Mouse (Mus musculus) kidney, embryonic 14.5 days (tissue): ENCODE measurements around the gene 4930426L09Rik. TPM values are rescaled to one million over a fixed set of nuclear protein-coding genes. Genes with fewer than 3 reads are reported as not detected.

Source experiments
- ATAC-seq: fragments of 200-750 bp; cut with Nextera tagmentation; 2 replicates; pipeline ENCODE4 v1.8.0; 2017; ENCODE audit warnings: moderate number of reproducible peaks, mild to moderate bottlenecking, moderate TSS enrichment, moderate library complexity; ENCODE audit not compliant: low FRiP score, low TSS enrichment
- H3K27ac ChIP-seq: fragments of 300-500 bp; sonication (generic); 2 replicates; pipeline ENCODE4 v1.5.1; 2014; ENCODE audit warnings: low read depth, mild to moderate bottlenecking, low read length, moderate library complexity, mixed read lengths
- H3K27me3 ChIP-seq: fragments of 300-500 bp; sonication (generic); 2 replicates; pipeline ENCODE4 v1.6.1; 2014; ENCODE audit warnings: mild to moderate bottlenecking, low read length; ENCODE audit not compliant: control insufficient read depth, insufficient read depth
- H3K36me3 ChIP-seq: fragments of 300-500 bp; sonication (generic); 2 replicates; pipeline ENCODE4 v1.6.1; 2014; ENCODE audit warnings: low read length, mixed read lengths; ENCODE audit not compliant: control insufficient read depth, insufficient read depth
- H3K4me1 ChIP-seq: fragments of 300-500 bp; sonication (generic); 2 replicates; pipeline ENCODE4 v1.6.1; 2014; ENCODE audit warnings: low read length, mixed read lengths; ENCODE audit not compliant: control insufficient read depth, insufficient read depth
- H3K4me2 ChIP-seq: fragments of 300-500 bp; sonication (generic); replicated peaks from 2 replicates; pipeline ENCODE4 v1.6.1; 2014; ENCODE audit warnings: low read depth, mild to moderate bottlenecking, low read length
- H3K4me3 ChIP-seq: fragments of 300-500 bp; sonication (generic); 2 replicates; pipeline ENCODE4 v1.5.1; 2014; ENCODE audit warnings: mild to moderate bottlenecking, low read length
- H3K9ac ChIP-seq: fragments of 300-500 bp; sonication (generic); 2 replicates; pipeline ENCODE4 v1.6.1; 2014; ENCODE audit warnings: low read depth, mild to moderate bottlenecking, low read length, moderate library complexity
- H3K9me3 ChIP-seq: fragments of 300-500 bp; sonication (generic); 2 replicates; pipeline ENCODE4 v1.6.1; 2016; ENCODE audit warnings: low read length; ENCODE audit not compliant: control insufficient read depth
- WGBS: fragments of 180-500 bp; shearing (Covaris S2); extraction: QIAGEN DNeasy Blood & Tissue Kit; methylation state at CpG from one replicate; pipeline ENCODE4 v1.1.7; 2014; 5-methylcytosine and 5-hydroxymethylcytosine counted together
- polyA plus RNA-seq: library from polyadenylated mRNA; unstranded; fragments of >200 nt; fragmentation: Nextera tagmentation; extraction: Ambion mirVana; gene quantifications from 2 replicates; pipeline ENCODE4 v1.2.1, GENCODE M21; 2014

Gene 4930426L09Rik
- polyA plus RNA-seq, 1 experiment from 2014 or later = 0.47 TPM

DNA sequence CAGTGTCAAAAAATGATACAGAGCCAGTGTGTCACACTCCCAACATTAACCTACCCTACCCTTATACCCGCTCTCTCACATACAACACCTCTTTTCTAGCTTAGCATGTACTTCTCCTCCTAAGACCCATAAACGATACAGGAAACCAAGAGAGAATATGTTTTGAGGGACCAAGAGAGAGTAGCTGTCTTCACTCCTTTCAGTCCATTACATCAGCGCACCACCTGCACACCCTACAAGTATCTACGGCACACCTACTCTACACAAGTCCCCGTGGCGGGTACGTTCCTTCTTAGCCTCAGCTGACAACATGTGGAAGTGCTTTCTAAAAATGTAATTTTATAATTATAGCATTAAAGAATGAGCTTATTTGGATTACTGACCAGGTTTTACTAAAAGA is 40.7 kb upstream of the 4930426L09Rik start:
- Histone ChIP-seq H3K9ac (no peak overlapping the region), H3K4me1 (peaks cover 24% of the 10 kb centered on the region), H3K27me3 (no peaks in the 10 kb centered on the region), H3K4me3 (no peak overlapping the region), H3K4me2 (no peak overlapping the region), H3K36me3 (no peaks in the 10 kb centered on the region), H3K9me3 (no peaks in the 10 kb centered on the region), H3K27ac (no peak overlapping the region)
- ATAC-seq = no peak
- WGBS = 94% methylated on average over 7 of the region's 7 CpGs

DNA sequence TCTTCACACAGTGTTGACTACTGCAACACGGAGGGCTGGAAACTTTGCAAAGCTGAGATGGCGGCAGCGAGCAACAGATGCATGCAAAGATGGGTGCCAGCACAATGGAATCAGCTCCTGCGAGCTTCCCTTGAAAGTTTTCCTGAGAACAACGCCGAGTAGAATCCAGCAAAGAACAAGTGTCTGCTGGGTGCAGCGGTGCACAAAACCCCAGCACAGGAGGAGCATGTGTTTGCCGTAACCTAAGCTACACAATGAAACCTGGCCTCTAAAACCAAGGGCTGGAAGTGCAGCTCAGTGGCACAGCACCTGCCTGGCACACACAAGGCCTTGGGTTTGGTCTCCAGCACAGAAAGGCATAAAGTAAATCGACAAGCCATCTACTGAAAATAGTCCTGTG is 40.1 kb upstream of the 4930426L09Rik start:
- Histone ChIP-seq H3K9me3 (no peaks in the 10 kb centered on the region), H3K36me3 (no peaks in the 10 kb centered on the region), H3K4me3 (no peak overlapping the region), H3K9ac (no peak overlapping the region), H3K4me1 (peaks cover 18% of the 10 kb centered on the region), H3K27ac (no peak overlapping the region), H3K4me2 (no peak overlapping the region), H3K27me3 (no peaks in the 10 kb centered on the region)
- 73% methylated on average over 9 of the region's 9 CpGs for WGBS
- ATAC-seq = no peak; the same call in 1 of the 2 replicates

DNA sequence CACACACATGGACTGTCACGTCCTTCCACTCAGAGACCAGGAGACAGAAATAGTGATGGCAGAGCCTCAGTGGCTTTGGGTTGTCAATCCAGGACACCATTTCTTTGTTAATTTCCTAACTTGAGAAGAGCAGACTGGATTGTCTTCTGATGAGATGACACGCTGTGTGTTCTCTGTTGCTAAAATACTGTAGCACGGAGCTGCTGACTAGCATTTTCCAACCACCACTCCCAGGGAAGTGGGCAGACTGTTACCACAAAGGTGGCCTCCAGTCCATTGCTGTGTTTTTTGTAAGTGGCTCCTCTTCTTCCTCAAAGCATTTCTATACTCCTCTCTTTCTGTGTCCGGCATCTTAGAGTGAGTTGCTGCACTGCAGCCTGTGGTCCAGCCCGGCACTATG is 39.6 kb upstream of the 4930426L09Rik start:
- Histone ChIP-seq H3K4me3 (no peak overlapping the region), H3K4me1 (peaks cover 14% of the 10 kb centered on the region), H3K27ac (no peak overlapping the region), H3K9ac (no peak overlapping the region), H3K9me3 (no peaks in the 10 kb centered on the region), H3K27me3 (no peaks in the 10 kb centered on the region), H3K36me3 (no peaks in the 10 kb centered on the region), H3K4me2 (no peak overlapping the region)
- no peak for ATAC-seq
- WGBS = 88% methylated on average over 5 of the region's 5 CpGs

DNA sequence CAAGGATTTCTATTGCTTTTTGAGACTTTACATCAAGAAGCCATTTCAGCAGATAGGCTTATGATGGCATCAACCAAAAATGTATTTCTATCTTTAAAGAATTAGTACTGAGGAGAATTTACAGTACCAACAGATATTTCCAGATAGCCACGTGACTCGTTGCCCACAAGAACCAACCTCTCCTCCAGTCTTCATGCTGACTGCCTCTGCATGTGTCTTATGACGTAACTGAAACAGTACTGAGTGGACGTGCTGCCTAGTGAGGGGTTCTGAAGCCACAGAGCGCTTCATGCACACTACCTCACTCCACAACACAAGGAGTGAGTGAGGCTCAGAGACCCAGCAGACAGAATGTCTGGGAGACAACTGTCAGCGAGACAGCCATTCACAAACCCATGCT is 39.1 kb upstream of the 4930426L09Rik start:
- Histone ChIP-seq H3K36me3 (no peaks in the 10 kb centered on the region), H3K4me1 (peaks cover 9% of the 10 kb centered on the region)

DNA sequence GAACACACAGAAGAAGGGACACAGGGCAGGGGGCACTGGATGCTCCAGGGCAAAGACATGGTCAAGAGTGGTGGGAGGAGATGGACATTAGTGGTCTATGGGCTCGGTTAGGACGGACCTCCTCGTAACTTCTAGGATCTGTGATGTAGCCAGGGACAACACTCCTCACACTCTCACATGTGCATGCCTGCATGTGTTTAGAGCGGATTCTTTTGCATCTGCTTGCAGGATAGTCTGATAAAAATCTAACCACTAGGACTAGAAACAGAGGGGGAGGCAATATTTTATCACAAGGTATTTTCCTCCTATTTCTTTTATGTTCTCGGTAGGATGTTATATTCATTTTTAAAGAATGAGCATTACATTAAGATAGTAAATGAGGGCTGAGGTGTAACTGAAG is 38.6 kb upstream of the 4930426L09Rik start:
- Histone ChIP-seq H3K4me2 (no peak overlapping the region), H3K4me3 (no peak overlapping the region), H3K27ac (no peak overlapping the region), H3K36me3 (no peaks in the 10 kb centered on the region), H3K9ac (no peak overlapping the region), H3K4me1 (peaks cover 8% of the 10 kb centered on the region), H3K9me3 (no peaks in the 10 kb centered on the region), H3K27me3 (no peaks in the 10 kb centered on the region)
- no peak for ATAC-seq
- 88% methylated on average over 5 of the region's 5 CpGs for WGBS

More for the DNA sequence above, 39.1 kb upstream of the 4930426L09Rik start:
- H3K9me3 ChIP-seq = no peaks in the 10 kb centered on the region
- no peak overlapping the region for H3K27ac ChIP-seq
- no peak for ATAC-seq
- 91% methylated on average over 6 of the region's 6 CpGs for WGBS
- no peak overlapping the region for H3K4me3 ChIP-seq
- no peak overlapping the region for H3K9ac ChIP-seq
- H3K4me2 ChIP-seq = no peak overlapping the region
- no peaks in the 10 kb centered on the region for H3K27me3 ChIP-seq

DNA sequence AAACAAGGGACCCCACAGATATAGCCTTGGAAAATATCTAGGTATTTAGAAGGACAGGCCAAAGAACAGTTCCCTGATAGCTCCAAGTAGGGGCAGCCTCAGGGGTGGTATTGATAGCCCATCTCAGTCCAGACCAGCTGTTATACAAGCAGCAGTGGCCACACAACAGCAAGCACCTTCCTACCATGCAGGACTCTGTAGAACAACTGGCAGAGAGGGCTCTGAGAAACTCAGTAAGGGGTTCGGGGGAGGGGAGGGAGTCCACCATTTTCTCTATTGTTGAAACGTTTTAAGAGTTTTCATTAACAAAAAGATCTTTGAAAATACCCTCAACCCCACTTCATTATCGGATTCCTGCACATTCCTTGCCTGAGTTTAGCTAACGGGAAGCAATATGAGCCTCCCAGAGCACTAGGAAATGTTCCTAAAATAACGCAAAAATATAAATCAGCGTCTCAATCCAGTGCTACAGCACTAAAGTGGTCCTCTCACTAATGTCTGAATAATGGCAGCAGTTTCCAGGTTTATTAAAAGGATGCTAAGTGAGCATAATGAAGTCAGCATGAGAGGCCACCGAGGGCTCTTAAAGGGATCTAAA is 37.7 kb upstream of the 4930426L09Rik start:
- Histone ChIP-seq H3K9me3 (no peaks in the 10 kb centered on the region), H3K36me3 (no peaks in the 10 kb centered on the region), H3K27ac (no peak overlapping the region), H3K9ac (no peak overlapping the region), H3K4me3 (no peak overlapping the region), H3K27me3 (no peaks in the 10 kb centered on the region), H3K4me2 (no peak overlapping the region), H3K4me1 (peaks cover 8% of the 10 kb centered on the region; the same call in 1 of the 2 replicates)
- 46% methylated on average over 7 of the region's 7 CpGs for WGBS
- no peak for ATAC-seq

DNA sequence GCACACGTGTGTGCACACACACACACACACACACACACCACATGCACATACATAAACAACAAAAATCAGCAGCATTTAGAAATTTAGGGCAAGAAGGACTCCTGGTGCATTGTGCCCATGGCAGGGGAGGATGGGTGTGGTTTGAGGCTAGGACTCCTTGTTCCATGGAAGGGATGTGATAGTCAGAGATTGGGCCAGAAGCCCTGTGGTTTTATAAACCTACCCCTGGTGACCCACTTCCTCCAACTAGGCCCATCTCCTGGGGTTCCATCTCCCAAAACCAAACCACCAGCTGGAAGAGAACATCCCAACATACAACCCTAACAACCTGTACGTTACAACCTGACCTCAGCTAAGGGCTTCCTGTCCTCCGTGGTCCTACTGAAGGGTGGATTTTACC is 35.6 kb upstream of the 4930426L09Rik start:
- no peak for ATAC-seq
- Histone ChIP-seq H3K27me3 (no peaks in the 10 kb centered on the region), H3K9ac (no peak overlapping the region), H3K9me3 (no peaks in the 10 kb centered on the region), H3K4me3 (no peak overlapping the region), H3K36me3 (no peaks in the 10 kb centered on the region), H3K4me2 (no peak overlapping the region), H3K4me1 (peaks cover 5% of the 10 kb centered on the region; the same call in 1 of the 2 replicates), H3K27ac (no peak overlapping the region)
- WGBS = 86% methylated on average over 3 of the region's 3 CpGs

DNA sequence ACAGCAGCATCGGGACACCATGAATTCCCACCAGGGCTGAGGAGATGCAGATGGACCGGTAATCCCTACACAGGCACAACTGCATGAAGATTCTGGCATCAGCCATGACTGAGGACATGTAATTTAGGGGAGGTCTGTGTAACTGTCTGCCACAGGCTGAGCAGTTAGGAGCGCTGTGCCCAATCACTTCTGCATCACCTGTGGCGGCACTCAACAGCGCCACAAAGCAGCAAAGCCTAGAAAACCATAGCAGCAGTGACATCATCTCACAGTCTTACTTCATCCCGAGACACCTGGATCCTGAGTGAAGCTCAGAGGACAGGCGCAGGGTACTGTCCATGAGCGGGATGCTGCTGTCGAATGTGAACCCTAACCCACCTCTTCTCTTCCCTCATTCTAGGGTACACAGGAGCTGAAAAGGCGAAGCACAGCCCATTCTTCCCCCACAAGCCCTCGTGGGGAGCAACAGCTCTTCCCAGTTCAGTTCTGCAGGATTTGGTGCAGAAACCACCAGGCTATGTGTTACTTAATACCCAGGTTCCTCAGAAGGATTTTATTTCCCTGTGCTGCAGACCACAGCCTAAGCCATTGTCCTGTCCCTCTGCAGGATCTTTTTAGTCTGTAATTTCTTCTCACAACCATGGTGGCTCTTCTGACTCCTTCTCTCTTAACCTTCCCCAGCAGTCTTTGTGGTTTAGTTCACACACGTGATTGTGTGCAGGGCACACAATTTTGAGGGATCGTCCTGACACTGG is 34.7 kb upstream of the 4930426L09Rik start:
- Histone ChIP-seq H3K27me3 (no peaks in the 10 kb centered on the region), H3K36me3 (no peaks in the 10 kb centered on the region), H3K4me1 (no peaks in the 10 kb centered on the region), H3K9me3 (no peaks in the 10 kb centered on the region), H3K4me3 (no peak overlapping the region), H3K27ac (no peak overlapping the region), H3K9ac (no peak overlapping the region), H3K4me2 (no peak overlapping the region)
- whole genome bisulfite sequencing = 84% methylated on average over 13 of the region's 13 CpGs
- no peak for ATAC-seq

DNA sequence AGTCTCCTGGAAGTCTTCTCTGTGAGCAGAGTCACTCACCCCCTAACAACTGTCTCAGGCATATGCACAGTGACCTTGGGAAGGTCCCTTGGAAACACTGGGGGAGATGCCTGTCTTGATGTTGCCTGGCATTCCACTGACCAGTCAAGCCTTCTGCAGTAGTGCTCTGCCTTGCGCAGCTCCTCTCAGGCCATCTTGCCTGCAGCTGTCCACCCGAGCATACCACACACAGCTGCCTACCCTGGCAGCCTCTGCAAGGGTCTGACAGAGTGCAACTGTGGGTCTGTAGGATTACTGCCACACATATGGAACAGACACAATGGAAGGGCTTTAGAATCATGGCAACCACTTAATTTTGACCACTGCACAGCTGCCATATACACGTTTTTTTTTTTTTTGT is 33.0 kb upstream of the 4930426L09Rik start:
- no peak overlapping the region for H3K4me2 ChIP-seq
- H3K4me1 ChIP-seq = no peaks in the 10 kb centered on the region
- no peaks in the 10 kb centered on the region for H3K9me3 ChIP-seq
- no peak overlapping the region for H3K4me3 ChIP-seq
- no peaks in the 10 kb centered on the region for H3K36me3 ChIP-seq
- H3K27me3 ChIP-seq = no peaks in the 10 kb centered on the region
- no peak overlapping the region for H3K27ac ChIP-seq
- peak; percentile 60; the same call in 1 of the 2 replicates for ATAC-seq
- WGBS = 46% methylated on average over 3 of the region's 3 CpGs
- no peak overlapping the region for H3K9ac ChIP-seq
